Mouse (Mus musculus) right cerebral cortex, adult 18-20 months (tissue): ENCODE measurements at regions not wholly inside any gene's neighbourhood (a gene's known extent, or its start where the extent isn't known, plus 50 kb on each side); places are given as distances from the start of the nearest gene placed in this dataset.

Experiments
- DNase-seq: peaks from one replicate; pipeline ENCODE4 v3.0.0; 2022; ENCODE audit warnings: mixed read lengths

- no peak for DNase-seq
Measured at GRCm38 (mm10) chr10:21831002-21831696, 50.8 kb upstream of the Sgk1 start.
